Mouse (Mus musculus) erythroid progenitor cell, adult 5-6 weeks (primary cell): ENCODE results near the gene Gbf1. TPM values are rescaled to one million over a fixed set of nuclear protein-coding genes. Genes with fewer than 3 reads are reported as not detected.
"Not testable (repeated sequence)": the region's sequence is repeated elsewhere in the genome, so short reads cannot be mapped to it uniquely, and the experiment has no call there.

Experiments used
- ATAC-seq: replicated peaks from 2 replicates; pipeline ENCODE4 v1.8.0; 2016; ENCODE audit warnings: moderate number of reproducible peaks, mild to moderate bottlenecking, moderate TSS enrichment, inconsistent platforms; ENCODE audit not compliant: poor library complexity, low FRiP score, severe bottlenecking
- total RNA-seq, 2 experiments: library from RNA; stranded (forward) in 1 of 2; stranded (reverse) in 1 of 2; fragments of 150-400 nt in 1 of 2; fragments of 186-747, 209-891 nt in 1 of 2; gene quantifications; 2 replicates each; pipeline versions ENCODE4 v1.2.3 to v1.2.4; 2015 to 2017; ENCODE audit warnings: low replicate concordance in 2 of 2

Gbf1 gene
- total RNA-seq, 2 experiments from 2014 or later = 11.4 to 30.6 TPM

GRCm38 (mm10) chr19:46140324-46140723 lies 12.0 kb upstream of the Gbf1 start:
- no peak for ATAC-seq

- ATAC-seq = no peak
Observed at GRCm38 (mm10) chr19:46141091-46141490, 11.2 kb upstream of the Gbf1 start.

GRCm38 (mm10) chr19:46147511-46148371 lies 4.6 kb upstream of the Gbf1 start, which contains the start of gene Pitx3:
Gene Pitx3 (minus strand): TSS chr19:46148326.
- ATAC-seq = no peak

- ATAC-seq = no peak
Observed at GRCm38 (mm10) chr19:46148372-46148760, 3.9 kb upstream of the Gbf1 start.

GRCm38 (mm10) chr19:46149091-46149490 lies 3.2 kb upstream of the Gbf1 start:
- ATAC-seq = no peak

- ATAC-seq = no peak
Observed at GRCm38 (mm10) chr19:46165950-46166349, 13.6 kb downstream of the Gbf1 start.

- not testable (repeated sequence) for ATAC-seq
Observed at GRCm38 (mm10) chr19:46167169-46167568, 14.9 kb downstream of the Gbf1 start.

GRCm38 (mm10) chr19:46169396-46169795 lies 17.1 kb downstream of the Gbf1 start:
- ATAC-seq = no peak

- ATAC-seq = no peak
Observed at GRCm38 (mm10) chr19:46169913-46170312, 17.6 kb downstream of the Gbf1 start.

- no peak for ATAC-seq
Observed at GRCm38 (mm10) chr19:46172541-46172940, 20.2 kb downstream of the Gbf1 start.

- ATAC-seq = no peak
Observed at GRCm38 (mm10) chr19:46175173-46175572, 22.9 kb downstream of the Gbf1 start.

- no peak for ATAC-seq
Observed at GRCm38 (mm10) chr19:46177046-46177445, 24.7 kb downstream of the Gbf1 start.

- ATAC-seq = no peak
Observed at GRCm38 (mm10) chr19:46180274-46180673, 28.0 kb downstream of the Gbf1 start.

- no peak for ATAC-seq
Observed at GRCm38 (mm10) chr19:46182241-46182640, 29.9 kb downstream of the Gbf1 start.

- no peak for ATAC-seq
Observed at GRCm38 (mm10) chr19:46186611-46187010, 34.3 kb downstream of the Gbf1 start.

- no peak for ATAC-seq
Observed at GRCm38 (mm10) chr19:46187203-46187602, 34.9 kb downstream of the Gbf1 start.

GRCm38 (mm10) chr19:46198293-46198692 lies 46.0 kb downstream of the Gbf1 start:
- no peak for ATAC-seq

GRCm38 (mm10) chr19:46198891-46199290 lies 46.6 kb downstream of the Gbf1 start:
- no peak for ATAC-seq

GRCm38 (mm10) chr19:46204166-46204565 lies 51.9 kb downstream of the Gbf1 start:
- no peak for ATAC-seq

- ATAC-seq = no peak
Observed at GRCm38 (mm10) chr19:46205680-46206079, 53.4 kb downstream of the Gbf1 start.

- no peak for ATAC-seq
Observed at GRCm38 (mm10) chr19:46210951-46211350, 58.6 kb downstream of the Gbf1 start.

GRCm38 (mm10) chr19:46214541-46214940 lies 62.2 kb downstream of the Gbf1 start:
- ATAC-seq = no peak
